Mouse (Mus musculus) small intestine, adult 2 months (tissue): ENCODE measurements around the gene P2ry14. TPM values are rescaled to one million over a fixed set of nuclear protein-coding genes. Genes with fewer than 3 reads are reported as not detected.

Experiments used
- H3K27ac ChIP-seq: fragments of 200-500 bp; 2 replicates; pipeline ENCODE4 v1.5.1; 2012; ENCODE audit warnings: low read depth, low read length, control low read depth, inconsistent platforms; ENCODE audit not compliant: insufficient read depth
- H3K27me3 ChIP-seq: fragments of 200-500 bp; 2 replicates; pipeline ENCODE4 v1.6.1; 2012; ENCODE audit warnings: mild to moderate bottlenecking, moderate library complexity, low read length, inconsistent platforms; ENCODE audit not compliant: control insufficient read depth, insufficient read depth
- H3K36me3 ChIP-seq: fragments of 200-500 bp; 2 replicates; pipeline ENCODE4 v1.6.1; 2012; ENCODE audit warnings: mild to moderate bottlenecking, low read length, control low read depth, inconsistent platforms; ENCODE audit not compliant: control insufficient read depth, insufficient read depth
- H3K4me1 ChIP-seq: fragments of 200-500 bp; 2 replicates; pipeline ENCODE4 v1.6.1; 2012; ENCODE audit warnings: low read length, inconsistent platforms, mixed read lengths; ENCODE audit not compliant: control insufficient read depth, insufficient read depth, insufficient read length
- H3K4me3 ChIP-seq: fragments of 200-500 bp; 2 replicates; pipeline ENCODE4 v1.5.1; 2012; ENCODE audit warnings: low read depth, mild to moderate bottlenecking, control low read depth, inconsistent platforms, low read length, moderate library complexity
- CTCF ChIP-seq: fragments of 200-500 bp; IDR thresholded peaks from 2 replicates; pipeline ENCODE4 v1.5.1; 2012; ENCODE audit warnings: low read depth, mild to moderate bottlenecking, control low read depth, inconsistent platforms, low read length, moderate library complexity, mixed read lengths; ENCODE audit not compliant: insufficient replicate concordance, insufficient read length; ENCODE audit errors: extremely low read depth
- POLR2A ChIP-seq: fragments of 200-500 bp; IDR thresholded peaks from 2 replicates; pipeline ENCODE4 v1.6.1; 2012; ENCODE audit warnings: low read depth, mild to moderate bottlenecking, control low read depth, inconsistent platforms, low read length, moderate library complexity
- WGBS: fragments of 180-500 bp; shearing (Covaris S2); methylation state at CpG from one replicate; pipeline ENCODE4 v1.1.7; 2018; 5-methylcytosine and 5-hydroxymethylcytosine counted together
- polyA plus RNA-seq: library from polyadenylated mRNA; depleted of rRNA; stranded (reverse); fragments of >200 nt; gene quantifications from 2 replicates; pipeline ENCODE4 v1.2.3, GENCODE M21; 2012; rRNA removed

P2ry14 gene
- 3.4 TPM in 2 replicates for polyA plus RNA-seq

- WGBS: 60% methylated on average over 5 of the region's 5 CpGs
- Histone ChIP-seq H3K36me3 (no peaks in the 10 kb centered on the region), H3K4me3 (no peak within 1 kb of the TSS), H3K4me1 (no peaks in the 10 kb centered on the region), H3K27ac (peak within 1 kb of the TSS; percentile 27; the same call in 1 of the 2 replicates), H3K27me3 (no peaks in the 10 kb centered on the region)
- TF ChIP-seq CTCF (no peak), POLR2A (no peak)
Observed at GRCm38 (mm10) chr3:59153424-59153823, at the start of gene P2ry14. Gene P2ry14, minus strand, starts transcription at chr3:59153618.

GRCm38 (mm10) chr3:59197329-59197948, 44.0 kb upstream of the P2ry14 start:
- Histone ChIP-seq H3K4me1 (no peaks in the 10 kb centered on the region), H3K27ac (no peak overlapping the region), H3K27me3 (no peaks in the 10 kb centered on the region), H3K36me3 (no peaks in the 10 kb centered on the region), H3K4me3 (no peak overlapping the region)
- no peak for TF ChIP-seq CTCF
- TF ChIP-seq POLR2A: no peak
- 74% methylated on average over 4 of the region's 4 CpGs for WGBS

GRCm38 (mm10) chr3:59194938-59195337, 41.5 kb upstream of the P2ry14 start, which contains the start of gene Gpr87:
Gene Gpr87, minus strand, starts transcription at chr3:59195104.
- H3K27me3 ChIP-seq: no peaks in the 10 kb centered on the region
- no peak for TF ChIP-seq POLR2A
- TF ChIP-seq CTCF: no peak
- no peaks in the 10 kb centered on the region for H3K36me3 ChIP-seq
- no peaks in the 10 kb centered on the region for H3K4me1 ChIP-seq
- no peak within 1 kb of the TSS for H3K4me3 ChIP-seq
- no peak within 1 kb of the TSS for H3K27ac ChIP-seq
- 78% methylated on average over 7 of the region's 7 CpGs for WGBS

- H3K36me3 ChIP-seq: no peaks in the 10 kb centered on the region
- no peaks in the 10 kb centered on the region for H3K27me3 ChIP-seq
- no peak overlapping the region for H3K27ac ChIP-seq
- 90% methylated on average over 7 of the region's 7 CpGs for WGBS
- no peak overlapping the region for H3K4me3 ChIP-seq
- no peak for TF ChIP-seq POLR2A
- TF ChIP-seq CTCF: no peak
- H3K4me1 ChIP-seq: no peaks in the 10 kb centered on the region
Observed at GRCm38 (mm10) chr3:59194099-59194498, 40.7 kb upstream of the P2ry14 start.

GRCm38 (mm10) chr3:59191674-59192073, 38.3 kb upstream of the P2ry14 start:
- TF ChIP-seq POLR2A (no peak), CTCF (no peak)
- Histone ChIP-seq H3K27me3 (no peaks in the 10 kb centered on the region), H3K27ac (no peak overlapping the region), H3K36me3 (no peaks in the 10 kb centered on the region), H3K4me1 (no peaks in the 10 kb centered on the region), H3K4me3 (no peak overlapping the region)
- 93% methylated on average over 6 of the region's 6 CpGs for WGBS

GRCm38 (mm10) chr3:59187336-59187735, 33.9 kb upstream of the P2ry14 start:
- no peaks in the 10 kb centered on the region for H3K27me3 ChIP-seq
- TF ChIP-seq POLR2A: no peak
- no peaks in the 10 kb centered on the region for H3K36me3 ChIP-seq
- H3K4me1 ChIP-seq: no peaks in the 10 kb centered on the region
- H3K27ac ChIP-seq: no peak overlapping the region
- WGBS: 78% methylated on average over 4 of the region's 4 CpGs
- H3K4me3 ChIP-seq: no peak overlapping the region

- H3K27ac ChIP-seq: no peak overlapping the region
- H3K4me1 ChIP-seq: no peaks in the 10 kb centered on the region
- 78% methylated on average over 4 of the region's 4 CpGs for WGBS
- no peak for TF ChIP-seq CTCF
- no peak for TF ChIP-seq POLR2A
- no peaks in the 10 kb centered on the region for H3K36me3 ChIP-seq
- H3K27me3 ChIP-seq: no peaks in the 10 kb centered on the region
- H3K4me3 ChIP-seq: no peak overlapping the region
Observed at GRCm38 (mm10) chr3:59185662-59186061, 32.2 kb upstream of the P2ry14 start.

- Histone ChIP-seq H3K27ac (no peak overlapping the region), H3K4me3 (no peak overlapping the region), H3K27me3 (no peaks in the 10 kb centered on the region), H3K36me3 (no peaks in the 10 kb centered on the region), H3K4me1 (no peaks in the 10 kb centered on the region)
- no peak for TF ChIP-seq POLR2A
- TF ChIP-seq CTCF: no peak
Observed at GRCm38 (mm10) chr3:59182129-59182528, 28.7 kb upstream of the P2ry14 start.
